Mouse (Mus musculus) limb, embryonic 15.5 days (tissue): ENCODE results near the gene Prss57. TPM values are rescaled to one million over a fixed set of nuclear protein-coding genes. Genes with fewer than 3 reads are reported as not detected.

Source experiments
- ATAC-seq: fragments of 200-750 bp; cut with Nextera tagmentation; 2 replicates; pipeline ENCODE4 v1.8.0; 2017; ENCODE audit warnings: low read depth, moderate TSS enrichment; ENCODE audit not compliant: insufficient number of reproducible peaks, low FRiP score, low TSS enrichment
- H3K27ac ChIP-seq: fragments of 300-500 bp; sonication (generic); 2 replicates; pipeline ENCODE4 v1.5.1; 2015; ENCODE audit warnings: moderate library complexity, mild to moderate bottlenecking, inconsistent platforms
- H3K27me3 ChIP-seq: fragments of 300-500 bp; sonication (generic); 2 replicates; pipeline ENCODE4 v1.6.1; 2015; ENCODE audit warnings: inconsistent platforms
- H3K36me3 ChIP-seq: fragments of 300-500 bp; sonication (generic); 2 replicates; pipeline ENCODE4 v1.6.1; 2015; ENCODE audit warnings: inconsistent platforms
- H3K4me1 ChIP-seq: fragments of 300-500 bp; sonication (generic); 2 replicates; pipeline ENCODE4 v1.6.1; 2015; ENCODE audit warnings: inconsistent platforms
- H3K4me2 ChIP-seq: fragments of 300-500 bp; sonication (generic); 2 replicates; pipeline ENCODE4 v1.6.1; 2015; ENCODE audit warnings: mild to moderate bottlenecking, inconsistent platforms
- H3K4me3 ChIP-seq: fragments of 300-500 bp; sonication (generic); 2 replicates; pipeline ENCODE4 v1.5.1; 2015; ENCODE audit warnings: mild to moderate bottlenecking, inconsistent platforms
- H3K9ac ChIP-seq: fragments of 300-500 bp; sonication (generic); 2 replicates; pipeline ENCODE4 v1.6.1; 2015; ENCODE audit warnings: inconsistent platforms
- H3K9me3 ChIP-seq: fragments of 300-500 bp; sonication (generic); 2 replicates; pipeline ENCODE4 v1.6.1; 2016; ENCODE audit warnings: inconsistent platforms
- WGBS: fragments of 180-500 bp; shearing (Covaris S2); methylation state at CpG from one replicate; pipeline ENCODE4 v1.1.7; 2015; 5-methylcytosine and 5-hydroxymethylcytosine counted together
- polyA plus RNA-seq: library from polyadenylated mRNA; unstranded; fragments of >200 nt; fragmentation: Nextera tagmentation; extraction: Ambion mirVana; gene quantifications from 2 replicates; pipeline ENCODE4 v1.2.1, GENCODE M21; 2015

The Prss57 gene
- polyA plus RNA-seq, 1 experiment from 2014 or later = 0.12 TPM

GRCm38 (mm10) chr10:79745411-79745810, 45.4 kb downstream of the Prss57 start:
- H3K9ac ChIP-seq = no peak overlapping the region

DNA sequence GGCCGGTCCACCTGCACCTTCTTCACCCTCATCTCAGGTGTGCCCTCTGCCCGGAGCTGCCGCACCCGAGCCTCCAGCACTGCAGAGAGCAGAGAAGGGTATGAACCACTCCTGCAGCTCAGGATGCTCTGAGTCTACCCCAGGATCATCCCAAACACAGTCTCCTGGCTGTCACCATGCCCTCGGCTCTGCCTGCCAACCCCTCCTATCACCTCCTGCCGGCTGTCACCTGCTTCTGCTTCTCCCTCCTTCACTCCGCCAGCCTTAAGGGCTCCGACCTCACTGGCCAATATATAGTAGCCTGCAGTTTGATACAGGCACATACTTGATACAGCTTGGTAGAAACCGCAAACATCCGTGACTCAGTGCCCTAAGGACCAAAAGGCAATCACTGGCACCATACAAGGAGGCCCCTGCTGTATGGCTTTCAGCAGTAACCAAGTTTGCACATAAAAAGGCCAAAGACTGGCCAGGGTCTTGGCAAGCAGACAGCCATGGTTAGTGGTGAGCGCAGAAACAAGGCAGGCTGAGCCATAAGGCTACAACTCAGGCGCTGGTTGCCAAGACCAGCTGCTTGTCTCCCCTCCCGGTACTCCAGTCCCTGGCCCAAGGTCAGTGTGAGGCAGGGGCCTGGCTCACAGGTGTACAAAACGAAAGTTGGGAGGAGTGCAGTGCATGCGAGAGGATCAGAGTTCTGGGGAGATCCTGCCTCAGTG, 47.0 kb downstream of the Prss57 start:
- 91% methylated on average over 15 of the region's 15 CpGs for WGBS
- no peak for ATAC-seq
- H3K27me3 ChIP-seq = no peaks in the 10 kb centered on the region

More at GRCm38 (mm10) chr10:79745411-79745810, 45.4 kb downstream of the Prss57 start:
- Histone ChIP-seq H3K27ac (no peak overlapping the region), H3K4me1 (peaks cover 10% of the 10 kb centered on the region), H3K4me3 (peak overlapping the region; percentile 68), H3K4me2 (peak overlapping the region; percentile 60), H3K27me3 (no peaks in the 10 kb centered on the region), H3K9me3 (no peaks in the 10 kb centered on the region; the same call in 1 of the 2 replicates), H3K36me3 (peaks cover 42% of the 10 kb centered on the region)
- no peak for ATAC-seq
- 91% methylated on average over 3 of the region's 3 CpGs for WGBS

DNA sequence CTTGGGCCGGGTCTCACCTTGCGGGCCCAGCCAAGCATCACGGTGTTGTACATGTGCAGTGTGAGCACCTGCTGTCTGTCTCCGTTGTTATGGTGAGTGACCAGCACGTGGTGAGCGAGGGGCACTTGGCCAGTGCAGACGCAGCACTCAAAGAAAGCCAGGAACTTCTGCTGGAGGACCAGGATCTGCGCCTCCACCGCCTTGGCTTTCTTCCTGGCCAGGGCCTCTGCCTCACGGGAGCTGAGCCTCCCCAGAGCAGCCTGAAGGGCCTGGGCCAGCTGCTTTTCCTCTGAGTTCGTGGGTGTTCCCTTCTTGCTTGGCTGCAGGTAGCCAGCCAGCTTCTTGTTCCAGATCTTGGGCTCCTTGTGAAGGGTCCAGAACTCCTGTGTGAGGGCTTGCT, 47.6 kb downstream of the Prss57 start:
- Histone ChIP-seq H3K27me3 (no peaks in the 10 kb centered on the region), H3K27ac (no peak overlapping the region), H3K9me3 (peaks cover 22% of the 10 kb centered on the region), H3K4me1 (peaks cover 10% of the 10 kb centered on the region), H3K9ac (no peak overlapping the region), H3K4me2 (no peak overlapping the region), H3K36me3 (peaks cover 64% of the 10 kb centered on the region), H3K4me3 (no peak overlapping the region)
- WGBS = 91% methylated on average over 11 of the region's 11 CpGs
- ATAC-seq = no peak

More for the DNA sequence above, 47.0 kb downstream of the Prss57 start:
- H3K36me3 ChIP-seq = peaks cover 58% of the 10 kb centered on the region
- no peak overlapping the region for H3K27ac ChIP-seq
- no peak overlapping the region for H3K4me2 ChIP-seq
- peaks cover 15% of the 10 kb centered on the region for H3K9me3 ChIP-seq
- peaks cover 10% of the 10 kb centered on the region for H3K4me1 ChIP-seq
- H3K4me3 ChIP-seq = no peak overlapping the region
- H3K9ac ChIP-seq = no peak overlapping the region

DNA sequence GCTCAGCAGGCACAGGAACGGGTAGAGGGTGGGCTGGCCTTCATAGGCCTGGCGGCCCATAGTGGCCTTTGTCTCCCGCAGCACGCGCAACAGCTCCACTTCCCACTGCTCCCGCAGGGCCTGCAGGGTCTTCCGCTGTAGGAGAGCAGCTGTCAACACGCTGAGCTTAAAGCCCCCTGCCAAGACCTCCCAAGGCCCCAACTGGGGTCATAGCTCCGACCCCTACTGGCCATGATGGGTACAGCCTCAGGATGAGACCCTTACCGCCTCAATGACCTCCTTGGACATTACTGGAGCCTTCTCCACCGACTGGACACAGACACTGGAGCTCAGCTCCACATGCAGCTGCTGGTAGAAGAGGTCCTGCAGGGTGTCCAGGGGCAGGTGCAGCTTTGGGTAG, 49.9 kb downstream of the Prss57 start:
- Histone ChIP-seq H3K27ac (no peak overlapping the region), H3K27me3 (peaks cover 9% of the 10 kb centered on the region; the same call in 1 of the 2 replicates), H3K4me3 (no peak overlapping the region), H3K4me2 (no peak overlapping the region), H3K9me3 (peaks cover 30% of the 10 kb centered on the region), H3K36me3 (peaks cover 87% of the 10 kb centered on the region), H3K4me1 (peaks cover 6% of the 10 kb centered on the region), H3K9ac (no peak overlapping the region)
- WGBS = 82% methylated on average over 11 of the region's 11 CpGs
- ATAC-seq = no peak

DNA sequence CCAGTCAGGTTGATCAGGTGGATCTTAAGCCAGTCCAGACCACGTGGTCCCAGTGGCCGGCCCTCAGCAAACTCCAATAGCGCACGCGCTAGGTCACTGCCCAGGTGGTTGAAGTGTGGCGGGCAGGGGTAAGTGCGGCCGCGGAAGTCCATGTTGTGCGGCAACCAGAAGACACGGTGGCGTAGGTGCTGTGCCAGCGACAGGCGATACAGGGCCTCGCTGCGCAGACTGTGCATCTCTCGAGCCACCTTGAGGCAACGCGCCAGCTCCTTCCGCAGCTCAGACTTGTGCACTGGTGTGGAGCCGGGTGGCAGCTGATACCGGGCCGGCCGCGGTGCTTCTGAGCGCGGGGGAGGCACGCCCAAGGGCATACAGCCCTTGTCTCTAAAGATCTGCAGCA, 51.5 kb downstream of the Prss57 start:
- no peak overlapping the region for H3K4me2 ChIP-seq
- ATAC-seq = no peak
- WGBS = 97% methylated on average over 28 of the region's 28 CpGs
- H3K4me3 ChIP-seq = no peak overlapping the region
- H3K9ac ChIP-seq = no peak overlapping the region
- 0 out of 2 replicates have a peak, but pooled peaks cover 5% of the 10 kb centered on the region for H3K4me1 ChIP-seq
- H3K27me3 ChIP-seq = peaks cover 20% of the 10 kb centered on the region
- no peak overlapping the region for H3K27ac ChIP-seq
- peaks cover 30% of the 10 kb centered on the region for H3K9me3 ChIP-seq
- peaks cover 99% of the 10 kb centered on the region for H3K36me3 ChIP-seq

DNA sequence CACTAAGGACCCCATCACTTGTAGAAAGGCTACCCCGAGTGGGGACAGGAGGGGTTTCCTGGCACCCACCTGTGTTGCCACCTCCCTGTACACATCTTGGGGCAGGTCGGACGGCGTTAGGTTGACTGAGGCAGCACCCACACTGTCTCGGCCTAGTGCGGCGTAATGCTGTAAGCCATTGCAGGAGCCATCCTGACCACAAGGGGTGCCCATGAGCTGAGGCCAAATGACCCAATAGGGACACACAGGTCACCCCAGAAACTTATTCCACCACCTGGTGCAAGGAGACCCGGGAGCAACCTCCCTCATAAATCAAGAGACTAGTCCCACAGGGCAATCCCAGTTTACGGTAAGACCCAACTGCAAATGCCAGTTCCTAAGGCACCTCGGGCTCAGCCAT, 52.5 kb downstream of the Prss57 start:
- Histone ChIP-seq H3K9me3 (peaks cover 30% of the 10 kb centered on the region), H3K36me3 (peaks cover 97% of the 10 kb centered on the region), H3K9ac (no peak overlapping the region), H3K4me1 (0 out of 2 replicates have a peak, but pooled peaks cover 5% of the 10 kb centered on the region), H3K27ac (no peak overlapping the region), H3K4me2 (no peak overlapping the region), H3K4me3 (no peak overlapping the region), H3K27me3 (peaks cover 20% of the 10 kb centered on the region)
- no peak for ATAC-seq
- WGBS = 87% methylated on average over 10 of the region's 10 CpGs

- H3K9me3 ChIP-seq = peaks cover 30% of the 10 kb centered on the region
- H3K4me1 ChIP-seq = 0 out of 2 replicates have a peak, but pooled peaks cover 5% of the 10 kb centered on the region
- H3K36me3 ChIP-seq = peaks cover 91% of the 10 kb centered on the region
- no peak overlapping the region for H3K27ac ChIP-seq
- H3K9ac ChIP-seq = no peak overlapping the region
- H3K27me3 ChIP-seq = peaks cover 20% of the 10 kb centered on the region
- no peak overlapping the region for H3K4me3 ChIP-seq
- no peak for ATAC-seq
- 85% methylated on average over 14 of the region's 14 CpGs for WGBS
- H3K4me2 ChIP-seq = no peak overlapping the region
Measured at GRCm38 (mm10) chr10:79736706-79737105, 54.1 kb downstream of the Prss57 start.

DNA sequence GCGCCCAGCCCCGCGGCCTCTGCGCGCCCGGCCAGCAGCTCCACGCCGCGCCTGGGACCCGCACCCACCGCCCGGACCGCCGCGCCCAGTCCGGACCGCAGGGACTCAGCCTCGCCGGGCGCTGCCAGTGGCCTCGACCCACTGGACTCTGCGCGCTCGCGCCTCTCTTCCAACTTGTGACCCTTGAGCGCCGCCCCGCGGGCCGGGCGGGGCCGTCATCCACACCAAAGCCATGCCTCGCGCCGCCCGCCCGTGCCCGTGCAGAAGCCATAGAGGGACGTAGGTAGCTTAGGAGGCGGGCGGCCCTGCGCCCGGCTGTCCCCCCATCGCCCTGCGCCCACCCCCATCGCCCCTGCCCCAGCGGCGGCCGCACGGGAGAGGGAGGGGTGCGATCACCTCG, 55.4 kb downstream of the Prss57 start:
- no peak overlapping the region for H3K4me3 ChIP-seq
- WGBS = 37% methylated on average over 43 of the region's 52 CpGs

GRCm38 (mm10) chr10:79733847-79734246, 56.9 kb downstream of the Prss57 start:
- WGBS = 93% methylated on average over 15 of the region's 15 CpGs
- no peak overlapping the region for H3K4me3 ChIP-seq
- peaks cover 62% of the 10 kb centered on the region for H3K36me3 ChIP-seq
- no peak overlapping the region for H3K4me2 ChIP-seq
- H3K4me1 ChIP-seq = 0 out of 2 replicates have a peak, but pooled peaks cover 8% of the 10 kb centered on the region
- H3K27ac ChIP-seq = no peak overlapping the region
- peaks cover 20% of the 10 kb centered on the region for H3K27me3 ChIP-seq
- ATAC-seq = no peak
- no peak overlapping the region for H3K9ac ChIP-seq
- peaks cover 16% of the 10 kb centered on the region for H3K9me3 ChIP-seq

More for the DNA sequence above, 55.4 kb downstream of the Prss57 start:
- Histone ChIP-seq H3K36me3 (peaks cover 78% of the 10 kb centered on the region), H3K4me1 (0 out of 2 replicates have a peak, but pooled peaks cover 5% of the 10 kb centered on the region), H3K9ac (no peak overlapping the region), H3K4me2 (no peak overlapping the region), H3K27me3 (peaks cover 20% of the 10 kb centered on the region), H3K27ac (no peak overlapping the region), H3K9me3 (peaks cover 30% of the 10 kb centered on the region)
- no peak for ATAC-seq

DNA sequence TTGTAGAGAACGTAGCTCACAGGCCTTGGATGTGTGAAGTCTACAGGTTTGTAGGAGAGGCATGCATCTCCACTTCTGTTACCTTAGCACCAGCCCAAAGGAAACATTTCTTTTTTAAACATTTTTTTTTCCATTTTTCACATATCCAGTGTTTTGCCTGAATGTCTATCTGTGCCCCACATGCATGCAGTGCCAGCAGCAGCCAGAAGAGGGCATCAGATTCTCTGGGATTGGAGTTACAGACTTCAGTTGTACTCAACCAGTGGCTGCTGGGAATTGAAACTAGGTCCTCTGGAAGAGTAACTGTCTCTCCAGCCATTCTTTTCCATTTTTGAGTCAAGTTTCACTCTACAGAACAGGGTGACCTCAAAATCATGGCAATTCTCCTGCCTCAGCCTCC, 58.3 kb downstream of the Prss57 start:
- H3K4me2 ChIP-seq = no peak overlapping the region
- WGBS = 96% methylated on average over 1 of the region's 1 CpGs
- peaks cover 20% of the 10 kb centered on the region for H3K27me3 ChIP-seq
- H3K36me3 ChIP-seq = peaks cover 49% of the 10 kb centered on the region
- H3K27ac ChIP-seq = no peak overlapping the region
- H3K9me3 ChIP-seq = 0 out of 2 replicates have a peak, but pooled peaks cover 3% of the 10 kb centered on the region
- H3K4me1 ChIP-seq = 0 out of 2 replicates have a peak, but pooled peaks cover 8% of the 10 kb centered on the region
- H3K4me3 ChIP-seq = no peak overlapping the region
- no peak overlapping the region for H3K9ac ChIP-seq
- ATAC-seq = no peak
